Mouse (Mus musculus) limb, embryonic 11.5 days (tissue): ENCODE results near the gene Phb. TPM values are rescaled to one million over a fixed set of nuclear protein-coding genes. Genes with fewer than 3 reads are reported as not detected.

Source experiments
- ATAC-seq: fragments of 200-750 bp; cut with Nextera tagmentation; 2 replicates; pipeline ENCODE4 v1.8.0; 2017; ENCODE audit warnings: low read depth; ENCODE audit not compliant: insufficient number of reproducible peaks, low FRiP score, low TSS enrichment
- DNase-seq: peaks from one replicate; pipeline ENCODE4 v3.0.0-alpha.2; 2015; ENCODE audit warnings: low spot score
- H3K27ac ChIP-seq: fragments of 300-500 bp; sonication (generic); replicated peaks from 2 replicates; pipeline ENCODE4 v1.5.1; 2014; ENCODE audit warnings: low read depth, mild to moderate bottlenecking, low read length
- H3K27me3 ChIP-seq: fragments of 300-500 bp; sonication (generic); 2 replicates; pipeline ENCODE4 v1.6.1; 2014; ENCODE audit warnings: mild to moderate bottlenecking, low read length, mixed read lengths; ENCODE audit not compliant: control insufficient read depth, insufficient read depth
- H3K36me3 ChIP-seq: fragments of 300-500 bp; sonication (generic); 2 replicates; pipeline ENCODE4 v1.6.1; 2014; ENCODE audit warnings: mild to moderate bottlenecking, low read length, moderate library complexity, mixed read lengths; ENCODE audit not compliant: control insufficient read depth, insufficient read depth
- H3K4me1 ChIP-seq: fragments of 300-500 bp; sonication (generic); 2 replicates; pipeline ENCODE4 v1.6.1; 2014; ENCODE audit warnings: low read length, mixed read lengths; ENCODE audit not compliant: control insufficient read depth, insufficient read depth
- H3K4me2 ChIP-seq: fragments of 300-500 bp; sonication (generic); 2 replicates; pipeline ENCODE4 v1.6.1; 2014; ENCODE audit warnings: low read depth, mild to moderate bottlenecking, moderate library complexity; ENCODE audit not compliant: severe bottlenecking
- H3K4me3 ChIP-seq: fragments of 300-500 bp; sonication (generic); 2 replicates; pipeline ENCODE4 v1.5.1; 2014; ENCODE audit warnings: low read depth, low read length
- H3K9ac ChIP-seq: fragments of 300-500 bp; sonication (generic); 2 replicates; pipeline ENCODE4 v1.6.1; 2014; ENCODE audit warnings: mild to moderate bottlenecking, low read length
- H3K9me3 ChIP-seq: fragments of 300-500 bp; sonication (generic); 2 replicates; pipeline ENCODE4 v1.6.1; 2016; ENCODE audit warnings: low read length; ENCODE audit not compliant: control insufficient read depth
- WGBS: fragments of 180-500 bp; shearing (Covaris S2); extraction: QIAGEN DNeasy Blood & Tissue Kit; methylation state at CpG from one replicate; pipeline ENCODE4 v1.1.7; 2014; 5-methylcytosine and 5-hydroxymethylcytosine counted together
- polyA plus RNA-seq: library from polyadenylated mRNA; unstranded; fragments of >200 nt; fragmentation: Nextera tagmentation; extraction: Ambion mirVana; gene quantifications from 2 replicates; pipeline ENCODE4 v1.2.1, GENCODE M21; 2014

Gene Phb
- polyA plus RNA-seq, 1 experiment from 2014 or later, result 256 TPM

DNA sequence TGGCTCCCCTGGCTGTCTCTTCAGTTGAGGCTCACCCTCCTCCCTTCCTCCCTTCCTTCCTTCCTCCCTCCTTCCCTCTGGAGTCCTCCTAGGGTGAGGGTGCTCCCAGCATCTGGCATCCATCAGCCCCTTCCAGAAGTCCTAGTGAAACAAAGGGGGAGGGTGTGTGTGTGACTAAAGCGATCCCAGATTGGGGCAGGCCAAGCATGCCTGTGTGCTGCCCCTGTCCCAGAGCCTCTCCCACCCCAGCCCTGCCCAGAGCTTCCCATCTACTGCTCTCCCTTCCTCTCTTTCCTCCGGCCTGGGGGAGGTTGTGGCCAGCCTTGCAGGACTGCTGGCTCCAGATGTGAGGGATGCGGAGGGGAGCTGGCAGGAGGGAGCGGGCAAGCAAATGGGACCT lies 35.5 kb upstream of the Phb start:
- H3K4me2 ChIP-seq, result 0 out of 2 replicates have a peak overlapping the region, but pooled peaks have one; percentile 2
- no peaks in the 10 kb centered on the region for H3K9me3 ChIP-seq
- DNase-seq, result peak; percentile 81
- H3K27me3 ChIP-seq, result no peaks in the 10 kb centered on the region
- 0 out of 2 replicates have a peak overlapping the region, but pooled peaks have one; percentile 28 for H3K9ac ChIP-seq
- H3K27ac ChIP-seq, result peak overlapping the region; percentile 79
- peaks cover 29% of the 10 kb centered on the region for H3K4me1 ChIP-seq
- peak; percentile 69 for ATAC-seq
- WGBS, result 23% methylated on average over 4 of the region's 4 CpGs
- H3K36me3 ChIP-seq, result no peaks in the 10 kb centered on the region
- no peak overlapping the region for H3K4me3 ChIP-seq

DNA sequence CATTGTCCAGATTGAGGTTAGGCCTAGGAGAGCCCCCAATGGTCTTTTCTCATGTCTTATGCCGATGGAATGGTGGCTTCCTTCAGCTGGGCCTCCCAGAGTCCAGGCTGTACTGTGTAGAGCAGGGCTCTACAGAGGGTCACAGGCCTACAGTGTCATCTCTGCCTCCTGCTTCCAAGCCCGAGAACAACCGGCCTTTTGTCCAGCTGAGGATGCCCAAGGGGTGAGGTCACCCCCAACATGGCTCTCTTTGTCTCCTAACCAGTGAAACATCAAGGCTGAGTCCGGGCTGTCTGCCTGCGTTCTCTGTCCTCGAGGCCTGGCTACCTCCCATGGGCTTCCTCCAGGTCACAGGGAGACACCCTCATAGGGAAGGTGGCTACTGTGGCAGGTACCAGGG lies 34.3 kb upstream of the Phb start:
- Histone ChIP-seq H3K9me3 (no peaks in the 10 kb centered on the region), H3K27me3 (no peaks in the 10 kb centered on the region), H3K36me3 (no peaks in the 10 kb centered on the region), H3K4me1 (peaks cover 29% of the 10 kb centered on the region), H3K27ac (peak overlapping the region; percentile 79; the same call in 1 of the 2 replicates), H3K9ac (no peak overlapping the region), H3K4me2 (no peak overlapping the region), H3K4me3 (no peak overlapping the region)
- DNase-seq, result no peak
- ATAC-seq, result 0 out of 2 replicates have a peak, but pooled peaks have one; percentile 15
- 84% methylated on average over 6 of the region's 6 CpGs for WGBS

GRCm38 (mm10) chr11:95633512-95634000 lies 33.2 kb upstream of the Phb start:
- 67% methylated on average over 2 of the region's 2 CpGs for WGBS
- Histone ChIP-seq H3K4me1 (peaks cover 29% of the 10 kb centered on the region), H3K9ac (no peak overlapping the region), H3K4me2 (no peak overlapping the region), H3K4me3 (no peak overlapping the region), H3K9me3 (no peaks in the 10 kb centered on the region), H3K27ac (0 out of 2 replicates have a peak overlapping the region, but pooled peaks have one; percentile 18), H3K27me3 (no peaks in the 10 kb centered on the region), H3K36me3 (no peaks in the 10 kb centered on the region)
- no peak for ATAC-seq
- no peak for DNase-seq

DNA sequence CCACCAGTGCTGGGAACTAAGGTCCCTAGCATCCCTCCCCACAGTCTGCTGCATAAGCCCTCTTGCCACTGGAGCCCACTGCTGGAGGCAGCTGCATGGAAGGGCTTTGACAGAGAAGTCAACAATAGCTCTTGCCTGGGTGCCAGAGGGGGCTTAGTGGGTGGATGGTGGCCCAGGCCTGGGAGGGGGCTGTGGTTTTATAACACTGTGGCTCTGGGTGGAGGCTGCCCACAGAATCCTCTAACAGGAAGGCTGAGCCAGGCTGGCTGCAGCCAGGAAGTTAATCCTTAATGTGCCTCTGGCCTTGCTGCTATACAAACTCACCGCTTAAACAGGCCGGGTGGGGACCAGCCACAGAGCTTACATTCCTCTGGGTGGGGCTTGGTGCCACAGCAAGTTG lies 31.7 kb upstream of the Phb start:
- Histone ChIP-seq H3K36me3 (no peaks in the 10 kb centered on the region), H3K4me3 (no peak overlapping the region), H3K9me3 (no peaks in the 10 kb centered on the region), H3K27me3 (no peaks in the 10 kb centered on the region), H3K4me2 (no peak overlapping the region), H3K9ac (no peak overlapping the region), H3K27ac (peak overlapping the region; percentile 59), H3K4me1 (peaks cover 36% of the 10 kb centered on the region)
- DNase-seq (no peak), ATAC-seq (no peak)
- WGBS, result 23% methylated on average over 2 of the region's 2 CpGs

DNA sequence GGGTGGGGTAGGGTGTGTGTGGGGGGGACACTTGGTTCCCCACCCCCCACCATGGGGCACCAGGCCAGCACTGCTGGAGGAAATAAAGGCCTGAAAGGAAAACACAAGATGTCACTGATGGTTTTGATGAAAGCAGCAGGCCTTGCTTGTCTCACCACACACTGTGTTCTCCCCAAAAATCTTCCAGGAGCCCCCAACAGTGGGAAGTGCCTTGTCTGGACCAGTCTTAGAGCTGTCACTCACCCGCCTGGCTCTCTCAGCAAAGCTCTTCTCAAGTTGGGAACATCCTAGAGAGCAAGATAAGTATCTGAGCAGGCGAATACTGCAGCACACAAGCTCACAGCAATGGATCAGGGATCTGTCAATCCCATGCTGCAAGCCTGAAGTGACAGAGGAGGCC lies 26.0 kb upstream of the Phb start:
- Histone ChIP-seq H3K4me3 (no peak overlapping the region), H3K4me1 (peaks cover 32% of the 10 kb centered on the region), H3K36me3 (no peaks in the 10 kb centered on the region), H3K27ac (no peak overlapping the region), H3K4me2 (no peak overlapping the region), H3K9me3 (no peaks in the 10 kb centered on the region), H3K9ac (no peak overlapping the region), H3K27me3 (peaks cover 16% of the 10 kb centered on the region)
- no peak for DNase-seq
- WGBS, result 55% methylated on average over 2 of the region's 2 CpGs
- no peak for ATAC-seq

DNA sequence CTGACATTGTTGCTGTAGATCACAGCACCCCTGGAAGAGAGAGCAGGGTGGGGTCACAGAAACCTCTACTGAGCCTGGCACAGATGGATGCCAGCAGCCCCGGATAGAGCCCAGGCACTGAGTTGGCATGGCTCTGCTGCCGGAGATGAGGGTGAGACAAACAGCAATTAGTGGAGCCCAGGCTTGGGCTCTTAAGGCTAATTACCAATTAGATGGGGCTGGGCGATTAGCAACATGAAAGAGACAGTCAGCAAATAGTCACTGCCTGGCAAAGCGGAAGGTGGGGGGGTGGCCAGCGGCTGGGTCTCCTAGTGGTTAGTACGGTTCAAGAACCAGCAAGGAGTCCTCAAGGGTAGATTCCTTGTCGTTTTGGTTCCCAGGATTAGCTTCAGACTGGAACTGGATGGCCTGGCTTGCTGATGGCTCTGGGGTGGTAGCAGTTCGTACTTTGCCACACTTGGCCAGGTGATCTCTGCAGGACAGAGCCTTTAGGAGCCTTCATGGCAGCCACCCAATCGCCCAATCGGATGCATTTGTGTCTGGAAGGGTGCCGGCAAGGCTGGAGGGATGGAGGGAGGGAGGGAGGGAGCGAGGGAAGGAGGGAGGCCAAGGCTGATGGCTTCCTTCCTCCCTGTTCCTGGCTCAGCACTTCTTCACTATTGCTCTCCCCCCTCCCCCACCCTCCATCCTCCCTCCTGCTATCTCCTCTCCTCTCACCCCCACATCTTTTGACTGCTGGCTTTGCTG lies 24.1 kb upstream of the Phb start:
- peaks cover 39% of the 10 kb centered on the region for H3K4me1 ChIP-seq
- H3K4me3 ChIP-seq, result no peak overlapping the region
- no peak overlapping the region for H3K9ac ChIP-seq
- H3K4me2 ChIP-seq, result no peak overlapping the region
- no peaks in the 10 kb centered on the region for H3K36me3 ChIP-seq
- no peaks in the 10 kb centered on the region for H3K9me3 ChIP-seq
- WGBS, result 33% methylated on average over 11 of the region's 12 CpGs
- DNase-seq (no peak), ATAC-seq (no peak)
- H3K27me3 ChIP-seq, result peaks cover 16% of the 10 kb centered on the region
- no peak overlapping the region for H3K27ac ChIP-seq

GRCm38 (mm10) chr11:95643856-95644255 lies 22.9 kb upstream of the Phb start:
- H3K9me3 ChIP-seq, result no peaks in the 10 kb centered on the region
- no peaks in the 10 kb centered on the region for H3K36me3 ChIP-seq
- H3K27me3 ChIP-seq, result peaks cover 16% of the 10 kb centered on the region
- peaks cover 44% of the 10 kb centered on the region for H3K4me1 ChIP-seq
- H3K4me3 ChIP-seq, result no peak overlapping the region
- no peak overlapping the region for H3K27ac ChIP-seq
- DNase-seq (no peak), ATAC-seq (no peak)
- no peak overlapping the region for H3K9ac ChIP-seq
- H3K4me2 ChIP-seq, result no peak overlapping the region
- 28% methylated on average over 5 of the region's 5 CpGs for WGBS

GRCm38 (mm10) chr11:95644381-95644780 lies 22.4 kb upstream of the Phb start:
- H3K4me3 ChIP-seq, result no peak overlapping the region

More at GRCm38 (mm10) chr11:95644381-95644780, 22.4 kb upstream of the Phb start:
- Histone ChIP-seq H3K36me3 (no peaks in the 10 kb centered on the region), H3K9ac (no peak overlapping the region), H3K4me1 (peaks cover 43% of the 10 kb centered on the region), H3K9me3 (no peaks in the 10 kb centered on the region), H3K27ac (no peak overlapping the region), H3K27me3 (peaks cover 16% of the 10 kb centered on the region), H3K4me2 (no peak overlapping the region)
- 70% methylated on average over 7 of the region's 7 CpGs for WGBS
- no peak for ATAC-seq
- no peak for DNase-seq
